Mouse (Mus musculus) A20 (cell line): Measurements from ENCODE around the gene Dnajc5.
A peak's percentile ranks its signal among the peaks of the same experiment; 100 is the strongest.

Source experiments
- DNase-seq: peaks from one replicate; pipeline ENCODE4 v3.0.0-alpha.2; 2011; ENCODE audit warnings: low read depth, low spot score

Gene Dnajc5

DNA sequence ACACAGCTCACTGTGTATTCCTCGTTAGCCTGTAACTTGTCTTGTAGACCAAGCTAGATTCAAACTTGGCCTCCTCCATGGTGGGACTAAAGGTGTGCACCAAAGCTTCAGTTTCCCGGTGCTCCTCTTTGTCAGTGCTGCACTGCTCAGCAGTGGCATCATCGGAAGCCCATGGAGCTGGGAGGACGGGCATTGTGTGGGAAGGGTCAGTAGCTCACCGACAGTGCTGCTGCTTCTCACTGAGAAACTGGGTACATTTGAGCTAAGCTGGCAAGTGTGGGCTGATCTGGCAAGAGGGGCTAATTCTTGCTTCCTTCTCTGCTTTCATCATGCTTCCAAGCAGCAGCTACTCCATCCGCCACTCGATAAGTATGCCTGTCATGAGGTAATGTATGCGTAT lies 9.1 kb upstream of the Dnajc5 start:
- no peak for DNase-seq

DNA sequence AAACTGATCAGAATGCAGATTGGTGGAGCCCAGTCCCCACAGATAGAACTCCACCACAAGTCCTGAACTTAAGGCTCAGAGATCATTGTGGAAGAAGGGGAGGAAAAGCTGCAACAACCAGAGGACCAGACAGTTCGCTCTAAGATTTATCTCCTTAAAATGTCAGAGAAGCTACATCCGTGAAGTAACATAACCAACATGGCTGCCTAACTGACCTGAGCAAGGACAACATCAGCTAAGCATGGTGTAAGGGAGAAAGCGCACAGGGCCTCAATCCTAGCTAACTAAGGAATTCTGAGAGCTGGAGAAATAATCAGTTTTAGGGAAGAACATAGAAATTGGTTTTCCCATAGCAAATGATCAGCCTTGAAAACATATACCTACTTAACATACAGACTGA lies 1.1 kb upstream of the Dnajc5 start:
- peak; percentile 28 for DNase-seq

DNA sequence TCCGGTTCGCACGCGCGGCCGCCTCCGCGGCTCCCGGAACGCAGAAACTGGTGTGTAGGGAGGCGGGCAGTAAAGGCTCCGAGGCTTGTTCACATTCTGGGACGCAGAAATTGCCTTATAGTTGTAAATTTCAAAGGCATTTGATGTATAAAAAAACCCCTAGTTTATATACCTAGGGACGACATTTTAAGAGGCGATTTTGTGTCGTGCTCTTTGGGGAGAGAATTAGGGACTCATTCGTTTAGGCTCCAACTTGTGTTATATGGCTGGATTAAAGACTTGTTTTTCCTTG lies 597 bp downstream of the Dnajc5 start:
- DNase-seq = no peak

DNA sequence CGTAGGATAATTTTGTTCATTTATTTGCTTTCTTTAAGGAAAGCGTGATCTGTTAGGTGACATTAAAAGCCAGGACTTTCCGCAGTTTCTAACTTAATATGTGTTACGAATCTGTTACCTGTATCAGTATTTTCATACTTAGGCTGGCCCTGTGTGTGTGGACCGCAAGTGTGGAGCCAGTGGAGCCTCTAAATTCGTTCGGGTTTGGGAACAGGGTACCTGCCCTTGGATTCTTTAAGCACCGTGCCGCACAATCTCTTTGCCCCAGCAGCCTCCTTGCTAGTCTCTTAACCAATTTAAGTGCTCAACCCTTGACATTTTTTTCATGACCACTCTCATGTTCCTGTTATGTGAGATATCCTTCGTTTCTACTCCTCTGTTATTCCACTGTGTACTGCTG lies 1.2 kb downstream of the Dnajc5 start:
- peak; percentile 16 for DNase-seq

DNA sequence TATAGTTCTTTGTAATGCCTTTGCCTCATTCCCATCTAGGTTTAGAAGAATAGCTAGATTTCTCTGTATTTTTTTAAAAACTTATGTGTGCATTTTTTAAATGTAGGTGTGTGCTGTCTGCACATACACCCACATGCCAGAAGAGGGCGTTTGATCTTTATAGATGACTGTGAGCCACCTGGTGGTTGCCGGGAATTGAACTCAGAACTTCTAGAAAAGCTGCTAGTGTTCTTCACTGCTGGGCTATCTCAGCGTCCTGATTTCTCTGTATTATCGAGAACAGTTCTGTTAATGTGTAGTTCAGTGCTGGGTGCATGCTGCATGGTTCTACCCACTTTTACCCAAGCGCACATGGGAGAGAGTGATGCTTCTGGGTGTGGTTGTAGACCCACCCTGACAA lies 2.5 kb downstream of the Dnajc5 start:
- peak; percentile 62 for DNase-seq

DNA sequence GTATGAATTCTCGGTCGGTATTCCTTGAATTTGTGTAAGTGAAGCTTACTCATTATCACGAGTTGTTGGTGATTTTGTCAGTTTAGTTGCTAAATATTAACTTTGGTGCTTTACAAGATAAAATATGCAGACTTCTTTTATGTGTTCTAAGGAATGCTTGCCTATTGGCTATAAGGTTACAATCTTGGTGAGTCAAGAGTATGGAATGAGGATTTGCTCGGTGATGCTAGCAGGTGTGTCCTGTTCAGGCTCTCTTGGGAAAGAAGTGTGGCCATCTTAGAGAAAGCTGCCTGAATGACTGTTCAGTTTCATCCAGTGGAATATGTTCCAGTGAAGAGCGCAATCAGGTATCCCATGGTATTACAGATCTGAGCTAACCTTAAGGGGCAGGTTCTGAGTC lies 5.2 kb downstream of the Dnajc5 start:
- no peak for DNase-seq

DNA sequence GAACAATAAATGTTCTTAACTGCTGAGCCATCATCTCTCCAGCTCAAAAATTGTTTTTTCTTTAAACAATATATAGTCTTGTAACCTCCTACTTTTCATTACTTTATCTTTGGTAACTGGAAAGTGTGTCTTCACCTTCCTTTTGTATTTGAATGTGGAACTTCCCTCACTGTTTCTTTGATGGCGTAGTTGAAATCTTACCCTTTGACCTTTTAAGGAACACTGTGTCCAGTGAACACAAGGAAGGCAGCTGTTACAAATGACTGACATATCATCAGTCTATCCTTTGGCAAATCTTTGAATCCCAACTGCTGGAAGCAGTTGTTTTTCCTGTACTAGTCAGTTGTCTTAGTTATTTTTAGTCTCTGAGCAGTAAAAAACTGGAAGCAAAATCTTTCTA lies 8.8 kb downstream of the Dnajc5 start:
- DNase-seq = no peak

DNA sequence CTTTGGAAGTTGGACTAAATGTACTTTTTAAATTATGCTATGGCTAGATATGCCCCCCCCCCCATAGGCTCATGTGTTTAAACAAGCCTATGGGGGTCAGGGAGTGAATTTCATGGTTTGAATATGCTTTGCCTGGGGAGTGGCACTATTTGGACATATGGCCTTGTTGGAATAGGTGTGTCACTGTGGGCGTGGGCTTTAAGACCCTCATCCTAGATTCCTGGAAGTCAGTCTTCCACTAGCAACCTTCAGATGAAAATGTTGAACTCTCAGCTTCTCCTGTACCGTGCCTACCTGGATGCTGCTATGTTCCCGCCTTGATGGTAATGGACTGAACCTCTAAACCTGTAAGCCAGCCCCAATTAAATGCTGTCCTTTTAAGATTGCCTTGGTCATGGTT lies 12.3 kb downstream of the Dnajc5 start:
- no peak for DNase-seq

DNA sequence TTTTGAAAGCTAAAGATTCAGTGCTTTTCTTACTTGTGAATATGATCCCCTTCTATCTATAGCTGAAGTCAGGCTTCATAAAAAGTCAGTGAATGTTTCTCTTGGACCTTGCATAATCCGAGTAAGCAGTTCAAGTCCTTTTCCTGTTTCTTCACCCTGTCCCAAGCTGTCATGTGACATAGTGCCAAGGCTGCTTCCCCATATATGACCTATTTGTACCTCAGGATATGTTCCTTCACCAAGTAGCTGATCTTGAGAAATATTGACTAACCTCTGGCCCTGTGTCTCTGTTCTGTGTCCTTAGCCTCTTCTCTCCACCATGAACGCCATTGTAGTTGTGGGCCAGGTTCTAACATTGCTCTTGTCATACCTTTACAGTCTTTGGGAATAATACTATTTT lies 16.1 kb downstream of the Dnajc5 start:
- DNase-seq = no peak

DNA sequence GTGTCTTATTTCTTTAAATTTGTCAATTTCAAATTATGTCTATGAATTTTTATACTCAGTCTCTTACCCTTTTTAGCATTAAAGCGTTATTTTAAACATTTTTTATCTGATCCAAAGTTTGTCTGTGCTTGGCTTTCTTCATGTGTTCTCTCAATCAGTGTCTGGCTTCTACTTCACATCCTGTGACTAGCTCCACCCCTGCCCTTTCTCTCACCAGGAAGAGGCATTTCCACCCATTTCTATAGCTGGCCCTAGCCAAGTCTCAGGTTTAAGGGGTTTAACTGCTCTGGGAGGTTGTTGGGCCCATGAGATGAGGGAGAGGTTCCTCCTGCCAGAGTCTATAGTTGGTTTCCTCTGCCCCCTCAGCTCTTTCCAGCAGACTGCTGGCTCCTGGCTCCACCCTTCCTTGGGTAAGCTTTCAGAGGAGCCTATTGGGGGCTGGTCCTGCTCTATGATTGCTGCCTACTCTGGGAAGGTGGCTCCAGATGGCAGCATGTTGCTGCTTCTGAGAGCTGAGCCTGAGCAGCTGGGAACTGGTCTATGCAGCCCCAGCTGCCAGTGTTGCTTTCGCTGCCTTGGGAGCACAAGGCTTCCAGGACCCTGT lies 17.3 kb downstream of the Dnajc5 start:
- no peak for DNase-seq

DNA sequence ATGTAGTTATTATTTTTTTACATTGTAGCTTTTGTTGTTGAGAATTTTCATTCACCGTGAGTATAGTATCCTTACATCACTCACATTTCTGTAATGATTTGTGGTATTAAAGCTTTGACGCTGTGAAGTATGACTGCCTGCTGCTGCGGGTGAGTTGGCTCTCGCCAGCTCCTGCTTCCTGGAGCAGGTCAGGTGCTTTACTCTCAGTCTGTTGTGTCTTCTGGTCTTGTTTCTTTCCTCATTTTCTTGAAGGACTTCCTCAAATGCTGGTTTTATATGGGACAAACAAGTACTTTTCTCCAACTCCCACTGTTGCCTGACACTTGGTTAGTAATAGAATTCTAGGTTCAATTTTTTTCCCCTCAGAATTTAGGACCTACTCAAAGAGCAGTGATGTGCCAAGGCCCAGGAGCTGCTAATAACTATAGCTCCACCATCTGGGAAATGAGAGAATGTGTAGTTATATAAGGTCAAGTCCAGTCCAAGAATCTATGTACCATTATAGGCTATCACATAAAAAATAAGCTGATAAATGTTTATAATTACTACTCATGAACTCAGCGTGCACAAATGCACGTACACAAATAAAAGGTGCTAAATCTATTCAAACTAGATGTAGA lies 21.6 kb downstream of the Dnajc5 start:
- DNase-seq = no peak

DNA sequence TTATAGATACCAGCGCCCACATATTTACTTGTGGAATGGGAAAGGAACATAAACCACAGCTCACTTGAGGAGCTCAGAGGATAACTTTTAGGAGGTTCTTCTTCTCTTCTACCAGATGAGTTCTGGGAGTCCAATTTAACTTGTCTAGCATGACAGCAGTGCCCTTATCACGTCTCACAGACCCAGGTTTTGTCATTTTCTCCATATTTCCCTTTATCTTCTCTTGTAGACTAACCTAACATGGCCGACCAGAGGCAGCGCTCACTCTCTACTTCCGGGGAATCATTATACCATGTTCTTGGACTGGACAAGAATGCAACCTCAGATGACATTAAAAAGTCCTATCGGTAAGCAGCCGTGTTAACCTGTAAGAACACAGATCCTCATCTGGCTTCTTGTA lies 25.9 kb downstream of the Dnajc5 start:
- no peak for DNase-seq

DNA sequence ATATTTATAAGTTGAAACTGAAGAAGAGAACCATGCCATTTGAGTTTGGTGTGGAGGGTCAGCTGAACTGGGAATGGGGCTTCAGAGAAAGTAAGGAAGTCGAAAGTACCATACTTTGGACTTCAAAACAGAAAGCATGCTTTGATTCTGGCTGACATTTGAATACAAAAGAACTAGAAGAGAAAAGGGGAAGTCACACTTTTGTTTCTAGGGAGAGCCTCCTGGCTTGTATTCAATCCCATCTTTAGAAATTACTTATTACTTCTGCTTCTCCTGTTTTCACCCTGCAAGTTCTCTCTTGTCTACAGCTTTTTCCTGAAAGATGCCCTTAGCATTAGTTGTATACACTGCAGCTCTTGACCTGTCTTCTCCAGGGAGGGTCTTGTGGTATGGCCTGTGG lies 27.9 kb downstream of the Dnajc5 start:
- DNase-seq = peak; percentile 37

DNA sequence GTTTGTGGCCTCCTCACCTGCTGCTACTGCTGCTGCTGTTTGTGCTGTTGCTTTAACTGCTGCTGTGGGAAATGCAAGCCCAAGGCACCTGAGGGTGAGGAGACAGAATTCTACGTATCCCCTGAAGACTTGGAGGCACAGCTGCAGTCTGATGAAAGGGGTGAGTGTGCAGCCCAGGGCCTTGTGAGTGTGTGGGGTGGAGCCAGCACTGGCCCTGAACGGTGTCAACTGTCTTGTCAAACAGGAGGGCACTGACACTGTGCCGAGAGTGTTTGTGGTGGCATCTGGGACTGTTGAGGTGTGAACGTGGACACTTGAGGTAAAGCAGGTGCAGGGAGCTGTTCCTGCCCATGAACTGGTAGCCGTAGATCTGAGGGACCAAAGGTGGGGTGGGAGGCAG lies 28.4 kb downstream of the Dnajc5 start:
- no peak for DNase-seq

DNA sequence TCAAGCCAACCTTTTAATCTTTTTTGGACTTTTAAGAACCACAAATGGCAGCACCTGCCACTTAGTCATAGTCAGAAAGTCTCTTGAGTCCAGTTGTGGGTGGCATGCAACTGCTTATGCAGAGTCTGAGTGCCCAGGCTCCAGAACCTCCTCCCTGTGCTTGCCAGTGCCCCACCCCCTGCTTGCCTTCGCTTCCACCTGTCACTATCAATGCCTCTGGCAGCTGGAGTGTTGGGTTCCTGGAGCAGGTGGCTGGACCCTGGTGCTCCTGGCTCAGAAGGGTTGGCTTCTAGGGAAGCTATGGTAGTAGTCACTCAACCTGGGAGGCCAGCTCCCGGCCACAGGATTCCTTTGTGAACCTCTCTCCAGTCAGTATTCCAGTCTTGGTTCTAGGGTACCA lies 29.9 kb downstream of the Dnajc5 start:
- DNase-seq = no peak

DNA sequence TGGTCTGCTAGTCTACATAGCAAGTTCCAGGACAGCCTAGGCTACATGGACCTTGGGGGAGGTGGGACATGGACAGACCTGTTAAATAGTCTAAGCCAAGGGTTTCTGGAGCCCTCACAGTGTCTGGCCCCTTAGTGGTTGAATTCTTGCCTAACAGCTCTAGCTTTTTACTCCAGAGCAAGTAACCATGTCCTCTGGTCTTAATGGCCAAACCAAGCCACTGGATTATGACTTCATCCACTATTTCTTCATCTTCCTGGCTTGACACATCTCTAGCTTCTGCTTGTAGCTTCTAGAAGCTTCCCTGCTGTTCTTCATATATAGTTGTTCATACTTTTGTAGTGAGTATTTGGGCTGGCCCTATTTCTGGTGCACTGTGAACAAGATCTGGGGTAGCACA lies 33.5 kb downstream of the Dnajc5 start:
- DNase-seq = no peak

DNA sequence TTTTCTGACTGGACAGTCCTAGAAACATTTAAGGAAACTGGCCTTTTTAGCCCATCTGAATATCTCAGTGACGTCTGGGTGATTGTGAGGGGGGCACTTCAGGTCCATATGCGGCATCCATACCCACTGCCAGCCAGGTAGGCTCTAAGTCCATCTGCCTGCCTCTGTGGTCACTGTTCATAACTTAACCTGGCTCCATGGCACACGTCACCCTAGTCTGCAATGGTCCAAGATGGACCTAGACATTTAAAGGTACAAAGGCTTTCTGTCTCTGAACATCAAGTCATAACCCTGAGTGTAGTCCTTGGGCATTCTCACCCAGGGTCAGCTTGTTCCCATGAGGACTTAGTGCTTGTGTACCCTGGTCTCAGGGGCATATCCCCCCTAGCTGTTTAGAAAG lies 47.1 kb downstream of the Dnajc5 start:
- no peak for DNase-seq

DNA sequence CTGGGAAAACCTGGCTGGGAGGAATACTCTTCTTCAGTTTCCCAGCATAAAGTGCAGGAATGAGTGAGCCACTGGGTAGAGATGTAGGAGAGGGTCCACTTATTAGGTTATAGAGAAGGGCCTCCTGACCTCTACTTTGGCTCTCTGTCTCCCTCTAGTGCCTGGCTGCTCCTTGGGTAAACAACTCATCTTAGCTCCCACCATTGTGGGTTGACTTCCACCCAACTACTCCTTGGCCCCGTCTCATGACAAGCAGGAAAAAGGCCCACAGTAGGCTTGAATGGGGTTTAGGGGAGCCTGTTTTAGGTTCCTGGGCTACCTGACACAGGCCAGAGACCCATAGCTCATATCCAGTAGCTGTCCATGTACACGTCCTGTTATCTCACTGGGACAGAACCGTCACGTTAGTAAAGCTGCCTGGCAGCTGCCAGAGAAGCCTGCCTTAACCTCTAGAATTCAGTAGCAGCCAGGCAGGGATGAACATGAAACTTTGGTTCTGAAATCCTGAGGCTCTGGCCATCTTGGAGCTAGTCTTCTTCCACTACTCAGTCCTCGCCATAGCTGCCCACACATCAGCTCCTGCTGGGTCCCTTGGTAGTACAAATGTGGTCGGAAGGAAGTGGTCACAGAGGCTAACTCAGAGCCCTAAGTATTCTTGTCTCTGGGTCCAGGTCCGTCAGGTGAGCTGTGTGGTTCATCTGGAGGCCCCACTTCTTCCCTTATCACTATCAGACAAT lies 48.2 kb downstream of the Dnajc5 start:
- peak; percentile 55 for DNase-seq

DNA sequence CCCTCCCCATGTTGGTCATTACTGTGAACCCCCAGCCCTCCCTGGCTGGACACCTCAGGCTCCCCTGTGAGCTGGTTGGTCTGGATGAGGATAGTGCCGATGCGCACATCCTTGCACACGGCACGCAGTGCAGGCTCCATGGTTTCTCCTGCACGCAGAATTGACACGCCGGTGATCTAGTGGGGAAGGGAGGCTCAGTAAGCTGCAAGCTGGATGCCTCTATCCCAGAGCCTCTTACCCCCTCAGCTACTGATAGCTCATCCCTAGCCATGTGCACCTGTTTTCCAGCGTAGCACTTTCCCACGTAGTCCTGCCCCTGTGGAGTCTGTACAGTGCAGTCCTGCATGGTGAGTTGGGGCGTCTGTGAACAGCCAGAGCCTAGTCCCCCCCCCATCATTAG lies 49.6 kb downstream of the Dnajc5 start:
- DNase-seq = no peak

DNA sequence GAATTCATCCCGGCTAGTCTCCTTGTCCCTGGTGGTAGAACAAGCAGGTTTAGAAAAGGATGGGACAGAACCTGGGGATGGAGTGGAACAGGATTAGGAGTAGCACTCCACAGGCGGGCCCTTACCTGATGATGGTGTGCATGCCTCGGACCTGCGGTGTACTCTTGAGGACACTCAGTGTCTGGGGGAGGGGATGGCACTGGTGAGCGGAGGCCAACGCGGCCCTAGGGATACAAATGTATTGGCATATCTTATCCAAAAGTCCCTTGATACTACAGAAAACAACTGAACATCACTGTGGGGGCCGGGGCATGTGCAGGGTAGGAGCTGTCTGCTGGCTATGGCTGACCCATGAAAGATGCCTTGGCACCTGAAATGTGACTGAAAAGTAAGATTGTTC lies 50.1 kb downstream of the Dnajc5 start:
- no peak for DNase-seq

DNA sequence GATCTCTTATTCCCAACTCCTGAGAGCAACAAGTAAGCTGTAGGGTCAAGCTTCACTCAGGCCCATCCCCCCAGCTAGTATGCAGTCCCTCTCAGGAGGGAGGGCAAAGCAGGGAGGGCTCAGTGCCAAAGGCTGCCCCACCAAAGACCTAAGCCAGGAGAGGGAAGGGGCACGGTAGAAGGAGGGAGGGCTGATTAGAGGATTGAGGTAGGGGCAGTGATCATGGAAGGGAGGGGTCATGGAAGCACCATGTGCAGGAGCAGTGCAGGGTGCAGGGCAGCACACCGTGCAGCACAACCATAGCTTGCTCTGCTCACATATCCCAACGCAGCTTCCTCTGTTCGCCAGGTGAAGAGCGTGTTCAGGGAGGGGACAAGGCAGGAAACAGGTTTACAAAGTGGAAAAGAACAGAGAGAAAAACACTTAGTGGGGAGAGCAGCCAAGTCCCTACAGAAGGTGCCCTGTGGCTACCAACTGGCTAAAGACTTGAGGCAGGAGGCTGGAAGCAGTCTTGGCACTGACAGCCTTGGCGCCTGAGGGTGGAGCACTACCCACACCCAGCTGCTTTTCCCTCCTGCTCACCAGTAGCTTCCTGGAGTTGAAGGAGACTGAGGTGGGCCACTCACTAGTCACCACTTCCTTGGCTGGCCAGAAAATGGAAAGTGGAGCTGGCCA lies 50.8 kb downstream of the Dnajc5 start:
- DNase-seq = no peak

DNA sequence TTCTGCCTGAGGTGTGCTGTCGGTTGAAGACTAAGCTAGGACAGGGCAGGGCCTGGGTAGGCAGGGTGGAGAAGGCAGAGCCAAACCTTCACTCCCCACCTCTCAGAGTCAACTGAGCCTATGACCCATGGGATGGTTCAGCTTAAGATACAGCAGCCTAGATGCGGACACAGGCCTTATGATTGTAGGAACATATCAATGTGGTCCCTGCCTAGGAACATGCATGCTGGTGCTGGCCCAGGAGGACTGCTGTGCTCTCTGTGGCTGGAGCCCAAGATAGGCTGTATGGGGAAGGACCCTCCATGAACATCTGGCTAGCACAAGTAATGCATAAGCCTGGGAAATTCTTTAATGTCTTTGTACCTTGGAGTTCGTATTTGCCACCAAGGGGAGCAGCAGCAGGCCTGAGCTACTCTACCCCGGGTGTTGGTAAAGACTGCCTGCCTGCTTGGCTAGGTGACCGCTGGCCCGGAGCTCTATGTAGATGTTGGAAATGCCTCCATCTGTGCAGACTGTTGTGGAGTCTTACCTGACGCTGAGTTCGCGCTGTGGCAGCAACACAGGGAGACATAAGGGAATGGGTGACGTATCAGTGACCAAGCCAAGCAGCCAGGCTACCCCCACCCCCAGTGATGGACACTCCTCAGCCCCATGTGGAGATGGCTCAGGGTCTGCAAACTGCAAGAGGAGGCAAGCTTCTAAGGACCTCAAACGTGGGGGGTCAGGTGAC lies 51.8 kb downstream of the Dnajc5 start:
- no peak for DNase-seq
